Mouse (Mus musculus): Measurements from ENCODE around the gene Chmp6. TPM values are rescaled to one million over a fixed set of nuclear protein-coding genes. Genes with fewer than 3 reads are reported as not detected.

Gene Chmp6
- total and polyA plus RNA-seq, 3 experiments, result 8.4 to 53.1 (median 28.5) TPM

GRCm38 (mm10) chr11:119918521-119918920 lies 5.3 kb downstream of the Chmp6 start:
- ATAC-seq (ENCODE audit: extremely low read depth, insufficient number of reproducible peaks, low FRiP score, poor library complexity, severe bottlenecking) (no peak), DNase-seq (ENCODE audit: low spot score) (no peak)
- Histone ChIP-seq H3K4me1 (ENCODE audit: insufficient read depth, low read depth, low read length) (peaks cover 26% of the 10 kb centered on the region), H3K36me3 (replicated peaks) (peaks cover 60% of the 10 kb centered on the region), H3K27me3 (ENCODE audit: insufficient read depth, low read length) (peaks cover 8% of the 10 kb centered on the region; the same call in 1 of the 2 replicates), H3K4me3 (ENCODE audit: low read depth, low read length) (no peak overlapping the region), H3K9me3 (replicated peaks) (no peaks in the 10 kb centered on the region)
- TF ChIP-seq TAL1 (conservative IDR thresholded peaks at IDR 0.05; ENCODE audit: low read depth, low read length) (no peak), POLR2AphosphoS5 (IDR thresholded peaks at IDR 0.05; ENCODE audit: insufficient replicate concordance, low read depth, low read length) (no peak), GATA2 (IDR thresholded peaks at IDR 0.05; ENCODE audit: borderline replicate concordance, low read depth, low read length) (no peak), GATA1 (IDR thresholded peaks at IDR 0.05; ENCODE audit: borderline replicate concordance, low read length) (no peak)

GRCm38 (mm10) chr11:119919432-119919831 lies 6.2 kb downstream of the Chmp6 start:
- no peak for TF ChIP-seq GATA2 (IDR thresholded peaks at IDR 0.05; ENCODE audit: borderline replicate concordance, low read depth, low read length)
- ATAC-seq (ENCODE audit: extremely low read depth, insufficient number of reproducible peaks, low FRiP score, poor library complexity, severe bottlenecking), result no peak
- Histone ChIP-seq H3K4me1 (ENCODE audit: insufficient read depth, low read depth, low read length) (peaks cover 22% of the 10 kb centered on the region), H3K4me3 (ENCODE audit: low read depth, low read length) (no peak overlapping the region), H3K9me3 (replicated peaks) (no peaks in the 10 kb centered on the region), H3K36me3 (replicated peaks) (peaks cover 60% of the 10 kb centered on the region), H3K27me3 (ENCODE audit: insufficient read depth, low read length) (peaks cover 8% of the 10 kb centered on the region; the same call in 1 of the 2 replicates)
- no peak for DNase-seq (ENCODE audit: low spot score)

GRCm38 (mm10) chr11:119919897-119920296 lies 6.7 kb downstream of the Chmp6 start:
- TF ChIP-seq CTCF (IDR thresholded peaks at IDR 0.05; ENCODE audit: low read depth, low read length) (peak; percentile 95), TAL1 (conservative IDR thresholded peaks at IDR 0.05; ENCODE audit: low read depth, low read length) (no peak), POLR2AphosphoS5 (IDR thresholded peaks at IDR 0.05; ENCODE audit: insufficient replicate concordance, low read depth, low read length) (no peak)
- H3K4me1 ChIP-seq (ENCODE audit: insufficient read depth, low read depth, low read length), result peaks cover 17% of the 10 kb centered on the region
- DNase-seq (ENCODE audit: low spot score) (peak; percentile 57), ATAC-seq (ENCODE audit: extremely low read depth, insufficient number of reproducible peaks, low FRiP score, poor library complexity, severe bottlenecking) (peak; percentile 28; the same call in 1 of the 2 replicates)
- peaks cover 11% of the 10 kb centered on the region; the same call in 1 of the 2 replicates for H3K27me3 ChIP-seq (ENCODE audit: insufficient read depth, low read length)
- no peak overlapping the region for H3K4me3 ChIP-seq (ENCODE audit: low read depth, low read length)
- H3K9me3 ChIP-seq (replicated peaks), result no peaks in the 10 kb centered on the region
- H3K36me3 ChIP-seq (replicated peaks), result peaks cover 59% of the 10 kb centered on the region

GRCm38 (mm10) chr11:119920668-119921067 lies 7.4 kb downstream of the Chmp6 start:
- Histone ChIP-seq H3K36me3 (replicated peaks) (peaks cover 51% of the 10 kb centered on the region), H3K9me3 (replicated peaks) (no peaks in the 10 kb centered on the region), H3K27me3 (ENCODE audit: insufficient read depth, low read length) (peaks cover 17% of the 10 kb centered on the region), H3K4me1 (ENCODE audit: insufficient read depth, low read depth, low read length) (peaks cover 10% of the 10 kb centered on the region), H3K4me3 (ENCODE audit: low read depth, low read length) (no peak overlapping the region)
- TF ChIP-seq CTCF (IDR thresholded peaks at IDR 0.05; ENCODE audit: low read depth, low read length) (no peak), GATA2 (IDR thresholded peaks at IDR 0.05; ENCODE audit: borderline replicate concordance, low read depth, low read length) (no peak), POLR2AphosphoS5 (IDR thresholded peaks at IDR 0.05; ENCODE audit: insufficient replicate concordance, low read depth, low read length) (no peak), GATA1 (IDR thresholded peaks at IDR 0.05; ENCODE audit: borderline replicate concordance, low read length) (no peak), TAL1 (conservative IDR thresholded peaks at IDR 0.05; ENCODE audit: low read depth, low read length) (no peak)
- ATAC-seq (ENCODE audit: extremely low read depth, insufficient number of reproducible peaks, low FRiP score, poor library complexity, severe bottlenecking), result no peak
- DNase-seq (ENCODE audit: low spot score), result no peak

- Histone ChIP-seq H3K27me3 (ENCODE audit: insufficient read depth, low read length) (peaks cover 54% of the 10 kb centered on the region), H3K4me1 (ENCODE audit: insufficient read depth, low read depth, low read length) (no peaks in the 10 kb centered on the region), H3K9me3 (replicated peaks) (no peaks in the 10 kb centered on the region), H3K4me3 (ENCODE audit: low read depth, low read length) (no peak overlapping the region), H3K36me3 (replicated peaks) (peaks cover 6% of the 10 kb centered on the region)
- no peak for ATAC-seq (ENCODE audit: extremely low read depth, insufficient number of reproducible peaks, low FRiP score, poor library complexity, severe bottlenecking)
- DNase-seq (ENCODE audit: low spot score), result no peak
- TF ChIP-seq GATA1 (IDR thresholded peaks at IDR 0.05; ENCODE audit: borderline replicate concordance, low read length), result no peak
- TF ChIP-seq TAL1 (conservative IDR thresholded peaks at IDR 0.05; ENCODE audit: low read depth, low read length), result no peak
- TF ChIP-seq CTCF (IDR thresholded peaks at IDR 0.05; ENCODE audit: low read depth, low read length), result no peak
- TF ChIP-seq POLR2AphosphoS5 (IDR thresholded peaks at IDR 0.05; ENCODE audit: insufficient replicate concordance, low read depth, low read length), result no peak
Measured at GRCm38 (mm10) chr11:119925176-119925575, 11.9 kb downstream of the Chmp6 start.

- DNase-seq (ENCODE audit: low spot score), result no peak
- Histone ChIP-seq H3K36me3 (replicated peaks) (no peaks in the 10 kb centered on the region), H3K9me3 (replicated peaks) (0 out of 2 replicates have a peak, but pooled peaks cover 2% of the 10 kb centered on the region), H3K4me1 (ENCODE audit: insufficient read depth, low read depth, low read length) (no peaks in the 10 kb centered on the region), H3K4me3 (ENCODE audit: low read depth, low read length) (no peak overlapping the region), H3K27me3 (ENCODE audit: insufficient read depth, low read length) (peaks cover 60% of the 10 kb centered on the region)
- no peak for ATAC-seq (ENCODE audit: extremely low read depth, insufficient number of reproducible peaks, low FRiP score, poor library complexity, severe bottlenecking)
- no peak for TF ChIP-seq GATA1 (IDR thresholded peaks at IDR 0.05; ENCODE audit: borderline replicate concordance, low read length)
- TF ChIP-seq POLR2AphosphoS5 (IDR thresholded peaks at IDR 0.05; ENCODE audit: insufficient replicate concordance, low read depth, low read length), result no peak
- TF ChIP-seq GATA2 (IDR thresholded peaks at IDR 0.05; ENCODE audit: borderline replicate concordance, low read depth, low read length), result no peak
- TF ChIP-seq CTCF (IDR thresholded peaks at IDR 0.05; ENCODE audit: low read depth, low read length), result no peak
- TF ChIP-seq TAL1 (conservative IDR thresholded peaks at IDR 0.05; ENCODE audit: low read depth, low read length), result no peak
Measured at GRCm38 (mm10) chr11:119926762-119927161, 13.5 kb downstream of the Chmp6 start.
